Mouse (Mus musculus) testis, adult 10 weeks (tissue): ENCODE results near the gene Tktl2. TPM values are rescaled to one million over a fixed set of nuclear protein-coding genes. Genes with fewer than 3 reads are reported as not detected.

Experiments used
- polyA plus RNA-seq: library from polyadenylated mRNA; stranded (reverse); fragments of 350-450 nt; fragmentation: Illumina TruSeq; extraction: RNeasy Lipid Tissue Mini Kit (QIAGEN cat#74804); gene quantifications from one replicate; pipeline ENCODE4 v1.2.3, GENCODE M21; 2014; ENCODE audit warnings: low read depth, low replicate concordance

Tktl2 gene
- 60.3 TPM for polyA plus RNA-seq

GRCm38 (mm10) chr8:66511537-66511936, at the start of gene Tktl2:
Gene Tktl2 (plus strand): TSS chr8:66511756.

GRCm38 (mm10) chr8:66486084-66486763, 25.3 kb upstream of the Tktl2 start, which contains the start of gene Tma16:
Gene Tma16 (minus strand): TSS chr8:66486530.

Other genes starting within 250 kb of the Tktl2 start
- gene Tma16, start 25.2 kb upstream of the Tktl2 start, polyA plus RNA-seq: 10.7 TPM
- gene Npy5r, start 176.4 kb downstream of the Tktl2 start, polyA plus RNA-seq: not detected
- 0.52 TPM for gene Npy1r, start 185.4 kb downstream of the Tktl2 start, polyA plus RNA-seq